Mouse (Mus musculus) heart, postnatal 0 days (tissue): ENCODE measurements around the gene Nrxn2.

ENCODE experiments used
- CTCF ChIP-seq: IDR thresholded peaks from 2 replicates; pipeline ENCODE4 v1.5.1; 2016; ENCODE audit warnings: antibody characterized with exemption, control low read depth, low read depth
- EP300 ChIP-seq: IDR thresholded peaks from 2 replicates; pipeline ENCODE4 v1.6.1; 2016; ENCODE audit warnings: antibody characterized with exemption, low read depth

GRCm38 (mm10) chr19:6398447-6399284 lies 19.9 kb upstream of the Nrxn2 start:
- no peak for TF ChIP-seq CTCF
- no peak for TF ChIP-seq EP300
